Mouse (Mus musculus): ENCODE results near the gene Gm9913. TPM values are rescaled to one million over a fixed set of nuclear protein-coding genes. Genes with fewer than 3 reads are reported as not detected.

The Gm9913 gene
- not detected for polyA plus RNA-seq (2014; fragmentation: Illumina TruSeq; extraction: RNeasy Lipid Tissue Mini Kit (QIAGEN cat#74804); ENCODE audit: low replicate concordance)

DNA sequence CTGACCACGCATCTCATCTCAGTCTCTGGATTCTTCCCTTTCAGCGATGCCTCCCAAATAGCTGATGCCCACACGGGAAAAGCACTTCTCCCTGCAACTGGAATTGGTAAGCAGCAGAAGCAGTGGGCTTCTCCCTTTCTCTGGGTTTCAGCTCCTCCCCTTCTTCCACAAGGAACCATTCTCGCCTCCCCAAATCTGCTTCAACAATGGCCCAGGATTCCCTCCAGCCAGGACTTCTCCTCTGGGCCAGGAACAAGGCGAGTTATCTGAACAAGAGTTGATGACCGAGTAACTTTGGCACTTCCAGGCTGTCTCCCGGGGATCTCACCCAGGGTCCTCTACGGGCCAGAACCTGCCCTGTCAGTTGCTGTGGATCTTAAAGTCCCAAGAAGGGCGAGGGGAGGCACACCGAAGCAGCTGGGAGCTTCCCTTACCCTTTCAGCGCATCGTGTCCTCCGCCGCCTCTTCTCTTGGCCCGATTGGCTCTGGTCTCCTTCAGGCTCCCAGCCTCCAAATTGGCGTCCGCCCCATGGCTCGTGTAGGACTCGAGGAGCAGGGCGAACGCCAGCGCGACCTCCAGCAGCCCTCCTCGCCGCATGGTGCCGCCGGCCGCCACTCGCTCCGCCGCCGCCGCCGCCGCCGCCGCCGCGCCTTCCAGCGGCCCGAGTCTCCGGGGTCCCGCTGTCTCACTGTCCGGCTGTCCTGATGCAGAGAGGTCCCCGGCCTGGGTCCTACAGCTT, at the start of gene Gm9913:
TSS of gene Gm9913 (plus strand) at position 84 of the 740 bp plus-strand sequence.

DNA sequence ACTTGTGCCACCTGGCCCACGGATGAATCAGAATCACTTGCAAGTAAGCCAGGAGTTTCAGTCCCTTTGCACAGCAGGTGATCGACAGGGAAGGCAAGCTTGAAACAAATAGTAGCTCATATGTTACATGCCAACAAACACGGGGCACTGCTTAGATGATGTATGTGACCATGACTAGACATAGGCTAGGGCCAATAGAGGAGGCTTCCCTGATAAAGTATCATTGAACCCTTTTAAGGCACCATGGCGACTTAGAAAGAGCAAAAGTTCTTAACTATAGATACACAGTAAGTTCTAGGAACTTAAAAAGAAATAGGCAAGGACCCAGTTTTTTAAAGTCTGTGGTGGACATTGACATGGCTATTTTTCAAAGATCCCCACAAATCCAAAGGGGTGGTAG, 3.0 kb downstream of the Gm9913 start, which contains the start of gene Fbn1:
TSS of gene Fbn1 (minus strand) at position 101 of the 400 bp plus-strand sequence.

Other genes starting within 250 kb of the Gm9913 start
- gene Fbn1, start 2.9 kb downstream of the Gm9913 start, polyA plus RNA-seq (2014; fragmentation: Illumina TruSeq; extraction: RNeasy Lipid Tissue Mini Kit (QIAGEN cat#74804); ENCODE audit: low replicate concordance) = 7.8 TPM
- 1.7 TPM for gene Cep152, start 120.0 kb downstream of the Gm9913 start, polyA plus RNA-seq (2014; fragmentation: Illumina TruSeq; extraction: RNeasy Lipid Tissue Mini Kit (QIAGEN cat#74804); ENCODE audit: low replicate concordance)
- gene Eid1, start 168.0 kb downstream of the Gm9913 start, polyA plus RNA-seq (2014; fragmentation: Illumina TruSeq; extraction: RNeasy Lipid Tissue Mini Kit (QIAGEN cat#74804); ENCODE audit: low replicate concordance) = 85.8 TPM
- 0.41 TPM for gene Shc4, start 219.1 kb downstream of the Gm9913 start, polyA plus RNA-seq (2014; fragmentation: Illumina TruSeq; extraction: RNeasy Lipid Tissue Mini Kit (QIAGEN cat#74804); ENCODE audit: low replicate concordance)

Data from small intestine, adult 10 weeks (tissue).